Mouse (Mus musculus): ENCODE data around the gene Sub1. TPM values are rescaled to one million over a fixed set of nuclear protein-coding genes. Genes with fewer than 3 reads are reported as not detected.

Sub1 gene
- polyA plus RNA-seq (2016; fragmentation: Nextera tagmentation; extraction: Ambion mirVana) = 680 and 689 TPM in 2 replicates

- ATAC-seq (ENCODE audit: low FRiP score, low read depth) = no peak
- peaks cover 6% of the 10 kb centered on the region for H3K36me3 ChIP-seq
- H3K27me3 ChIP-seq (replicated peaks) = no peaks in the 10 kb centered on the region
- peak within 1 kb of the TSS; percentile 99 for H3K4me3 ChIP-seq
- peak within 1 kb of the TSS; percentile 70; the same call in 1 of the 2 replicates for H3K27ac ChIP-seq
- 93% methylated on average over 7 of the region's 7 CpGs for WGBS
- peak within 1 kb of the TSS; percentile 93 for H3K9ac ChIP-seq
- H3K9me3 ChIP-seq = no peaks in the 10 kb centered on the region
- peaks cover 16% of the 10 kb centered on the region for H3K4me1 ChIP-seq
- peak within 1 kb of the TSS; percentile 82 for H3K4me2 ChIP-seq (replicated peaks)
Measured at GRCm38 (mm10) chr15:11996883-11997282, at the start of gene Sub1. Gene Sub1, minus strand, starts transcription at chr15:11996983.

GRCm38 (mm10) chr15:12040407-12040710 lies 43.6 kb upstream of the Sub1 start:
- H3K9me3 ChIP-seq = no peaks in the 10 kb centered on the region
- 70% methylated on average over 5 of the region's 5 CpGs for WGBS

GRCm38 (mm10) chr15:12039671-12040406 lies 43.1 kb upstream of the Sub1 start:
- 70% methylated on average over 15 of the region's 15 CpGs for WGBS
- Histone ChIP-seq H3K9me3 (no peaks in the 10 kb centered on the region), H3K27ac (peak overlapping the region; percentile 32; the same call in 1 of the 2 replicates), H3K4me2 (replicated peaks) (peak overlapping the region; percentile 32; the same call in 1 of the 2 replicates), H3K36me3 (no peaks in the 10 kb centered on the region), H3K27me3 (replicated peaks) (no peaks in the 10 kb centered on the region), H3K9ac (no peak overlapping the region), H3K4me1 (peaks cover 16% of the 10 kb centered on the region), H3K4me3 (no peak overlapping the region)
- peak; percentile 61 for ATAC-seq (ENCODE audit: low FRiP score, low read depth)

More at GRCm38 (mm10) chr15:12040407-12040710, 43.6 kb upstream of the Sub1 start:
- H3K9ac ChIP-seq = no peak overlapping the region
- no peak for ATAC-seq (ENCODE audit: low FRiP score, low read depth)
- H3K27ac ChIP-seq = no peak overlapping the region
- no peaks in the 10 kb centered on the region for H3K27me3 ChIP-seq (replicated peaks)
- no peak overlapping the region for H3K4me3 ChIP-seq
- peaks cover 16% of the 10 kb centered on the region for H3K4me1 ChIP-seq
- no peaks in the 10 kb centered on the region for H3K36me3 ChIP-seq
- no peak overlapping the region for H3K4me2 ChIP-seq (replicated peaks)

GRCm38 (mm10) chr15:12039256-12039655 lies 42.5 kb upstream of the Sub1 start:
- no peak overlapping the region for H3K4me3 ChIP-seq
- ATAC-seq (ENCODE audit: low FRiP score, low read depth) = peak; percentile 57
- 52% methylated on average over 10 of the region's 10 CpGs for WGBS
- H3K4me1 ChIP-seq = peaks cover 16% of the 10 kb centered on the region
- peak overlapping the region; percentile 32; the same call in 1 of the 2 replicates for H3K4me2 ChIP-seq (replicated peaks)
- H3K9ac ChIP-seq = no peak overlapping the region
- H3K27me3 ChIP-seq (replicated peaks) = no peaks in the 10 kb centered on the region
- no peak overlapping the region for H3K27ac ChIP-seq
- no peaks in the 10 kb centered on the region for H3K9me3 ChIP-seq
- H3K36me3 ChIP-seq = no peaks in the 10 kb centered on the region

GRCm38 (mm10) chr15:12037866-12038625 lies 41.3 kb upstream of the Sub1 start:
- no peak overlapping the region for H3K4me3 ChIP-seq
- H3K9me3 ChIP-seq = no peaks in the 10 kb centered on the region
- no peak overlapping the region for H3K27ac ChIP-seq
- peaks cover 16% of the 10 kb centered on the region for H3K4me1 ChIP-seq
- H3K27me3 ChIP-seq (replicated peaks) = no peaks in the 10 kb centered on the region
- WGBS = 75% methylated on average over 10 of the region's 10 CpGs
- no peak overlapping the region for H3K4me2 ChIP-seq (replicated peaks)
- H3K9ac ChIP-seq = no peak overlapping the region
- ATAC-seq (ENCODE audit: low FRiP score, low read depth) = peak; percentile 45; the same call in 1 of the 2 replicates
- no peaks in the 10 kb centered on the region for H3K36me3 ChIP-seq

GRCm38 (mm10) chr15:12037217-12037616 lies 40.4 kb upstream of the Sub1 start:
- Histone ChIP-seq H3K4me1 (peaks cover 16% of the 10 kb centered on the region), H3K9me3 (no peaks in the 10 kb centered on the region), H3K27ac (no peak overlapping the region), H3K27me3 (replicated peaks) (no peaks in the 10 kb centered on the region), H3K4me2 (replicated peaks) (no peak overlapping the region), H3K36me3 (no peaks in the 10 kb centered on the region), H3K9ac (no peak overlapping the region), H3K4me3 (no peak overlapping the region)
- ATAC-seq (ENCODE audit: low FRiP score, low read depth) = no peak
- 71% methylated on average over 7 of the region's 7 CpGs for WGBS

- Histone ChIP-seq H3K36me3 (no peaks in the 10 kb centered on the region), H3K4me1 (peaks cover 16% of the 10 kb centered on the region), H3K9me3 (no peaks in the 10 kb centered on the region), H3K27me3 (replicated peaks) (no peaks in the 10 kb centered on the region), H3K4me3 (no peak overlapping the region), H3K27ac (no peak overlapping the region), H3K9ac (no peak overlapping the region), H3K4me2 (replicated peaks) (no peak overlapping the region)
- 83% methylated on average over 5 of the region's 5 CpGs for WGBS
- no peak for ATAC-seq (ENCODE audit: low FRiP score, low read depth)
Measured at GRCm38 (mm10) chr15:12036675-12037074, 39.9 kb upstream of the Sub1 start.

- H3K27me3 ChIP-seq (replicated peaks) = no peaks in the 10 kb centered on the region
- WGBS = 87% methylated on average over 4 of the region's 4 CpGs
- peaks cover 6% of the 10 kb centered on the region for H3K4me1 ChIP-seq
- no peaks in the 10 kb centered on the region for H3K36me3 ChIP-seq
- no peak overlapping the region for H3K4me3 ChIP-seq
- no peak overlapping the region for H3K27ac ChIP-seq
- no peak for ATAC-seq (ENCODE audit: low FRiP score, low read depth)
- no peak overlapping the region for H3K4me2 ChIP-seq (replicated peaks)
- H3K9ac ChIP-seq = no peak overlapping the region
- no peaks in the 10 kb centered on the region for H3K9me3 ChIP-seq
Measured at GRCm38 (mm10) chr15:12034317-12034716, 37.5 kb upstream of the Sub1 start.

- no peak overlapping the region for H3K4me3 ChIP-seq
- ATAC-seq (ENCODE audit: low FRiP score, low read depth) = no peak
- no peaks in the 10 kb centered on the region for H3K9me3 ChIP-seq
- H3K9ac ChIP-seq = no peak overlapping the region
- H3K36me3 ChIP-seq = no peaks in the 10 kb centered on the region
- H3K27me3 ChIP-seq (replicated peaks) = no peaks in the 10 kb centered on the region
- H3K27ac ChIP-seq = no peak overlapping the region
- H3K4me2 ChIP-seq (replicated peaks) = no peak overlapping the region
- no peaks in the 10 kb centered on the region for H3K4me1 ChIP-seq
Measured at GRCm38 (mm10) chr15:12033155-12033554, 36.4 kb upstream of the Sub1 start.

GRCm38 (mm10) chr15:12032512-12032911 lies 35.7 kb upstream of the Sub1 start:
- Histone ChIP-seq H3K27me3 (replicated peaks) (no peaks in the 10 kb centered on the region), H3K36me3 (no peaks in the 10 kb centered on the region), H3K4me3 (no peak overlapping the region), H3K9me3 (no peaks in the 10 kb centered on the region), H3K4me2 (replicated peaks) (no peak overlapping the region), H3K27ac (no peak overlapping the region), H3K4me1 (no peaks in the 10 kb centered on the region), H3K9ac (no peak overlapping the region)
- 74% methylated on average over 3 of the region's 3 CpGs for WGBS
- ATAC-seq (ENCODE audit: low FRiP score, low read depth) = no peak

GRCm38 (mm10) chr15:12031861-12032260 lies 35.1 kb upstream of the Sub1 start:
- no peak overlapping the region for H3K4me3 ChIP-seq
- no peaks in the 10 kb centered on the region for H3K4me1 ChIP-seq
- 82% methylated on average over 8 of the region's 8 CpGs for WGBS
- H3K4me2 ChIP-seq (replicated peaks) = no peak overlapping the region
- H3K9ac ChIP-seq = no peak overlapping the region
- ATAC-seq (ENCODE audit: low FRiP score, low read depth) = no peak
- no peak overlapping the region for H3K27ac ChIP-seq
- no peaks in the 10 kb centered on the region for H3K9me3 ChIP-seq
- H3K27me3 ChIP-seq (replicated peaks) = no peaks in the 10 kb centered on the region
- no peaks in the 10 kb centered on the region for H3K36me3 ChIP-seq

- Histone ChIP-seq H3K9ac (no peak overlapping the region), H3K9me3 (no peaks in the 10 kb centered on the region), H3K4me2 (replicated peaks) (no peak overlapping the region), H3K27ac (no peak overlapping the region), H3K4me3 (no peak overlapping the region), H3K36me3 (no peaks in the 10 kb centered on the region), H3K27me3 (replicated peaks) (no peaks in the 10 kb centered on the region), H3K4me1 (no peaks in the 10 kb centered on the region)
- 71% methylated on average over 4 of the region's 4 CpGs for WGBS
- no peak for ATAC-seq (ENCODE audit: low FRiP score, low read depth)
Measured at GRCm38 (mm10) chr15:12030221-12030620, 33.4 kb upstream of the Sub1 start.
